Comparison of ENCODE assay signal across 12 mouse cellular contexts in genomic region chr13:10451057-10451456, GRCm38 (mm10).
A peak's percentile ranks its signal among the peaks of the same experiment; 100 is the strongest.
DNase-seq lines count a peak whose midpoint lies in the region; ATAC-seq and TF ChIP-seq lines count a peak whose summit lies in the region.
"Had no signal": no experiment of that assay in that cellular context is flagged by ENCODE, and none has a peak within 500 bp of the region (broad histone marks: within the 10 kb centered on the region; RNA-seq: fewer than 3 reads in every experiment).

No protein-coding gene starts in this region.

- intact Hi-C loops in heart, adult 2 months (cut with DNase I) = no loop called here

- ATAC-seq in forebrain, embryonic 16.5 days = no peak
- ATAC-seq: hindbrain, embryonic 16.5 days had no signal

- no peak for DNase-seq in heart, adult 2 months
- DNase-seq in heart, adult 8-10 months (ENCODE audit: low spot score) = no peak
- DNase-seq in layer of hippocampus, adult 9-11 months = peak; percentile 5
- DNase-seq in layer of hippocampus, postnatal 10 days (ENCODE audit: low spot score in 2 of 2) = no peak
- DNase-seq in ES-E14 (ENCODE audit: low read depth, low spot score) = no peak
- DNase-seq in kidney, postnatal 14 days = peak; percentile 17
- no peak for DNase-seq in adrenal gland, postnatal 14 days
- DNase-seq: embryo, embryonic 11 days had no signal

- no peak for TF ChIP-seq POLR2A in heart, adult 2 months (IDR thresholded peaks at IDR 0.05; ENCODE audit: insufficient read depth, low read depth, low read length)

- peak; percentile 56 for TF ChIP-seq CTCF in heart, adult 2 months (IDR thresholded peaks at IDR 0.05)

- H3K27ac ChIP-seq in heart, adult 2 months = no peak overlapping the region
- no peak overlapping the region for H3K27ac ChIP-seq in ES-E14 (ENCODE audit: insufficient read depth, low read depth, low read length, poor library complexity, severe bottlenecking)
- no peak overlapping the region for H3K27ac ChIP-seq in forebrain, embryonic 16.5 days (ENCODE audit: low read length)

- no peak overlapping the region for H3K4me3 ChIP-seq in heart, adult 2 months
- H3K4me3 ChIP-seq in ES-E14 (ENCODE audit: insufficient read depth in 1 of 2, low read depth in 1 of 2, low read length in 2 of 2, poor library complexity in 1 of 2, severe bottlenecking in 1 of 2) = no peak overlapping the region
- H3K4me3 ChIP-seq in forebrain, embryonic 16.5 days (replicated peaks; ENCODE audit: low read length) = no peak overlapping the region
- H3K4me3 ChIP-seq: heart, embryonic 12.5 days; myocyte had no signal

- in situ Hi-C loops in ES-E14 (cut with MboI; ENCODE audit: low sequenced_read_pairs in 2 of 2, unreplicated experiment in 2 of 2) = no loop called here

- no peaks in the 10 kb centered on the region for H3K27me3 ChIP-seq in heart, adult 2 months (ENCODE audit: control insufficient read depth, insufficient read depth, low read length)
- no peaks in the 10 kb centered on the region for H3K27me3 ChIP-seq in forebrain, embryonic 16.5 days (replicated peaks; ENCODE audit: control insufficient read depth, insufficient read depth, low read length)
- H3K27me3 ChIP-seq: heart, embryonic 12.5 days had no signal

- 27% methylated on average over 3 of the region's 3 CpGs for WGBS in heart, adult 2 months
- WGBS in forebrain, embryonic 16.5 days = 45% methylated on average over 3 of the region's 3 CpGs

- H3K9ac ChIP-seq in heart, adult 2 months (ENCODE audit: low read depth, low read length) = no peak overlapping the region
- no peak overlapping the region for H3K9ac ChIP-seq in ES-E14 (ENCODE audit: insufficient read depth, low read depth, low read length, poor library complexity, severe bottlenecking)
- H3K9ac ChIP-seq in forebrain, embryonic 16.5 days (replicated peaks; ENCODE audit: low read depth, low read length) = no peak overlapping the region
- H3K9ac ChIP-seq: heart, embryonic 12.5 days had no signal

- no peaks in the 10 kb centered on the region for H3K4me1 ChIP-seq in heart, adult 2 months (ENCODE audit: control insufficient read depth, insufficient read depth, low read length)
- H3K4me1 ChIP-seq in ES-E14 (ENCODE audit: control insufficient read depth in 2 of 2, insufficient read depth in 2 of 2, low read length in 2 of 2, poor library complexity in 1 of 2) = no peaks in the 10 kb centered on the region
- H3K4me1 ChIP-seq in forebrain, embryonic 16.5 days (replicated peaks; ENCODE audit: control insufficient read depth, insufficient read depth, low read length) = no peaks in the 10 kb centered on the region
- H3K4me1 ChIP-seq: heart, embryonic 12.5 days had no signal

- TF ChIP-seq EP300 in heart, adult 2 months (IDR thresholded peaks at IDR 0.05; ENCODE audit: insufficient read depth, low read depth, low read length) = no peak

- H3K36me3 ChIP-seq in heart, adult 2 months (ENCODE audit: control insufficient read depth, insufficient read depth, low read length) = no peaks in the 10 kb centered on the region
- H3K36me3 ChIP-seq in ES-E14 (ENCODE audit: control insufficient read depth, insufficient read depth, low read length, poor library complexity, severe bottlenecking) = no peaks in the 10 kb centered on the region
- no peaks in the 10 kb centered on the region for H3K36me3 ChIP-seq in forebrain, embryonic 16.5 days (ENCODE audit: control insufficient read depth, insufficient read depth)
- H3K36me3 ChIP-seq: heart, embryonic 12.5 days had no signal

- H3K9me3 ChIP-seq in ES-E14 (ENCODE audit: control insufficient read depth, insufficient read depth, low read depth, low read length) = no peaks in the 10 kb centered on the region
- H3K9me3 ChIP-seq in forebrain, embryonic 16.5 days (ENCODE audit: control insufficient read depth, low read length) = no peaks in the 10 kb centered on the region

- H3K79me2 ChIP-seq in heart, adult 2 months (replicated peaks; ENCODE audit: control insufficient read depth, insufficient read depth, low read length) = no peaks in the 10 kb centered on the region

- H3K4me2 ChIP-seq in forebrain, embryonic 16.5 days (ENCODE audit: low read length) = no peak overlapping the region
- H3K4me2 ChIP-seq: heart, embryonic 12.5 days had no signal

TF ChIP-seq in ES-E14, 5 proteins besides CTCF, POLR2A, EP300 and RAD21:
- TF ChIP-seq HCFC1 (IDR thresholded peaks at IDR 0.05; ENCODE audit: borderline replicate concordance, insufficient read depth, low read length) = no peak
- peak; percentile 74 for TF ChIP-seq ZNF384 (IDR thresholded peaks at IDR 0.05; ENCODE audit: low read depth, low read length)

Comparison
In these comparisons a context has a peak if more than half of its experiments do, and no peak if none do; other contexts are left out.
1. DNase-seq: peak in layer of hippocampus, adult 9-11 months (single experiment) and kidney, postnatal 14 days (single experiment); none in heart, adult 2 months (0 of 2), heart, adult 8-10 months (single experiment), layer of hippocampus, postnatal 10 days (0 of 2), ES-E14 (single experiment) and adrenal gland, postnatal 14 days (single experiment).